Mouse (Mus musculus) frontal cortex, postnatal 25 days (tissue): ENCODE data around the gene Galnt10.

ENCODE experiments used
- DNase-seq, 2 experiments: peaks; one replicate each; pipeline ENCODE4 v3.0.0; 2022; ENCODE audit warnings: low spot score in 2 of 2

Gene Galnt10

DNA sequence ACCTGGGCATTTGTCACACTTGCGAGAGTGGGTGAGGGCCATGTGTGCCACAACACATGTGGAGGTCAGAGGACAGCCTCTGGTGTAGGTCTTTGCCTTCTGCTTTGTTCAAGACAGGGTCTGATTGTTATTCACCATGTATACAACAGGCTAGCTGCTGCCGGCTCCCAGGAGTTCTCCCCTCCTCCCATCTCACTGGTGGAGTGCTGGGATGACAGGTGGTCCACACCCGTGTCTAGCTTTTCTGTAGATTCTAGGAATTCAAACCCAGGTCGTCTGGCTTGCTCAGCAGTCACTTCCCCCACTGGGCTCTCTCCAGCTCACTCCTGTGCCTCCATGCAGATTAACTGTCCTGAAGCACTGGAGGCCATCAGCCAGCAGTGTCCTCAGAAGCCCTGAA, 80.7 kb downstream of the Galnt10 start:
- DNase-seq = no peak

DNA sequence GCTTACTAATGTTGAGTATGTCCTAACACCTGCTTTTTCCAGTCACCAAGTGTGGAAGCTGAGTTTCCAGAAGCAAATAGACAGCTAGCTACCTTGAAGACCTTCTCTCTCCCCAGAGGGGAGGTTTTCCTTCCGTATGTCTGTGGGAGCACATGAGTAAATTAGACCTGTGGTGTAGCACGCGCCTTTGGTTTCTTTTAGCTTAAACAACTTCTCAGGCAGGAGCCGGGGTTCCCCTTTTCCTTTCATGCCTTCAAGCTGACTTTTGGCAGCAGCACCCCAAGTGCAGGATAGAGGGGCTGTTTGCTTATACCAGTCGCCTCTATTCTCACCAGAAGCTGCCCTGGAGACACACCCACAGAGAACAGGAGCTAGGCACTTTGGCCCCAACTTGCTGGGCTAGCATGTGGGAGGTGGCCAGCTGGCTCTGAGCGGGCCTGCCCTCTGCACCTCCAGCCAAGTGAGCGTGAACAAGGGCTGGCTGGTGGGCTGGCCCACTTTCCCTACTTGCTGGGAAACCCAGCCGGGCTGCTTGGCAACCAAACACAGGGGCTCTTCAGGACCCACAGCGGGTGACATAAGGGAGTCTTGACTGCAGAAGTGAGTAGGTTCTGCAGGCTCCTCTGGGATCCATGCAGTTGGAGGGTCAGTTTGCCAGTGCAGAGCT, 82.2 kb downstream of the Galnt10 start:
- DNase-seq = peak; percentile 7 to 31

DNA sequence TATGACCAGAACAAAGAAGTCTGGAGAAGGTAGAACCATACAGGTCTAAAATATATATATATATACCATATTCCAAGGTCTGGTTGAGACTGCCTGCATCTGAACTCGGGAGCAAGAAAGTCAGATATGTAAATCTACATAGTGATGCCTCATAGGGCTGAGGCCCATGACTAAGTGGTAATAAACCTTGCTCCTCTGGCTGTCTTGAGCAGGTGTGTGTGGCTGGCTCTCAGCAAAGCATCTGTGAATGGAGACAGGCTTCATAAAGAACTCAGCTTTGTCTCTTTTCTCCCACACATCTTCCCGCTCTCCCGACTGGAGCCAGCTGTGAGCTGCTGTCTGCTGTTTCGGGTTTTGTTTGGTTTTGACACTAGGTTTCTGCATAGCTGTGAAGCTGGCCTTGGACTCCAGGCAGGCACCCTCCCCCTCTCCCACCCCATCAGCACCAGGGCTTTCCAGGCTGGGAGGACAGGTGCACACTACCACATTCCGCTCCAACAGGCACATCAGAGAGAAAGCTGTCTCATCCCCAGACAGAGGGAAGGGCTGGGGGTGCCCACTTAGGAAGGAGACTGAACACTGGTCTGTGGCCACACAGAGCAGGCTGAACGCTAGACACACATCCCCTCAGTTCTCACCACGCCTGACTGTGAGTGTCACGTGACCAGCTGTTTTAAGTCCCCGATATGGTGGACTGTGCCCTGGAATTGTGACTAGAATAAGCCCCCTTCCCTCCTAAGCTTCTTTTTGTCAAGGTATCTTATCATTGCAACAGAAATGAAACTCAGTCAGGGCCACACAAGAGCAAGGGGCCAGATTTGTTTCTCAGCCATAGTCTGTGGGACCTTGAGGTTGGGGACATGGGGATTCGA, 87.4 kb downstream of the Galnt10 start:
- DNase-seq = no peak

DNA sequence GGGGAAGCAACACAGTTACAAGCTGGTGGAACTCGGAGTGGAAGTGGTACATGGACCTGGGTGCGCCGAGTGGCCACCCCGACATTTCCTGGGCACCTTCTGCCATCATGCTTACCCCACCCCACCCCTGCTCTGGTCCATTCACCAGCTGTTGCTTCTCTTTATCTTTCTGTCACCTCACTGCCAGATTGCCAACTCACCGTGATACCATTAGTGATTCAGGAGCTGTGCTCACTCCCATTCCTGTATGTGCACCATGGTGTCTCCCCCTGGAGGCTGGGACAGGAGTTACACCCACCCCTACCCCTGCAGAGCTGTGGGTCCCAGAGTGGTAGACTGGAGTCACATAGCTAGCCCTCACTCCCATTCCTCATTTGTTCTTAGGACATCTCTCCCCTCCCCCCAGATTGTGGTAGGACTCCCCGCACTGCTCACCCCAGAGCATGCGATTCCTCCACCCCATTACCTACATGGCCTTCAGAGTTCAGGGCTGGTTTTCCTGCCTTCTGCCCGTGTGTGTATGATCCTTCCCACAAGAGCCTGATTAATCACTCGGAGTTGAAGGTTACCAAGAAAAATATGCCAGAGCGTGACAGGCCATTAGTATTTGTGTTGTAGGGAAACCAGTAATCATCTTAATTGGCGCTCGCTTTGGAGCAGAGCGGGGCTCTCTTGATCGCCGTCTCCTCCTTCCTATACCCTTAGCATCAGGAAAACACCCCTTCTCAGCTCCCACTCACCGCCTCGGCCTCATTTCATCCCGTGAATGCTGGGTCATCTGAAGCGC, 102.2 kb downstream of the Galnt10 start:
- DNase-seq = no peak

DNA sequence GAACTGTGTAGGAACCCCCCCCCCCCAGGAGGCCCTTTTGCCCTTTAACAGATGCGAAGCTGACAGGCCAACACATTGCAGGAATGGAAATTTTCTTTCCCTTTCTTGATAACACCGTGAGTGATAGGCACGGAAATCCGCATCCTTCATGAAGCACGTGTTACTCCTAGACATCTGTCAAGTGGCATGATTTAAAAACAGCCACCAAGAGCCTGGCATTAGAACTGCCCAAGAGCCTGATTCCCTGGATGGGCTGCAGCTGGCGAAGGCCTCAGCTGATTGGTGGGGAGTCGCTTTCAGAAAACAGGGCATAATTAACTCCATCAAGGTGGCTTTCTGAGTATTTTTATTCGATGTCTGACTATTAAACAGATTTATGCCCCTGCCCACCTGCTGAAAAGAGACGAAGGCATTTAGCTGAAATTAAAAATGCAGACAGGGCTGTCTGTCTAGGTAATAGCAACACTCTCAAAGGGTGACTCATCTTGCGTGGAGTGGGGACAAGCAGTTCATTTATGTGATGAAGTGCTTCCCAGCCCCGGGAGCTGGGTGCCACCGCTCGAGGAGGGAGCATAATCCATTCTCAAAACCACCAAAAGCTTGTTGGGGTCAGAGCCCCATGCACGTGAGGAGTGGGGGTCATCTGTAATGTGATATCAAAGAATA, 108.4 kb downstream of the Galnt10 start:
- DNase-seq = no peak

DNA sequence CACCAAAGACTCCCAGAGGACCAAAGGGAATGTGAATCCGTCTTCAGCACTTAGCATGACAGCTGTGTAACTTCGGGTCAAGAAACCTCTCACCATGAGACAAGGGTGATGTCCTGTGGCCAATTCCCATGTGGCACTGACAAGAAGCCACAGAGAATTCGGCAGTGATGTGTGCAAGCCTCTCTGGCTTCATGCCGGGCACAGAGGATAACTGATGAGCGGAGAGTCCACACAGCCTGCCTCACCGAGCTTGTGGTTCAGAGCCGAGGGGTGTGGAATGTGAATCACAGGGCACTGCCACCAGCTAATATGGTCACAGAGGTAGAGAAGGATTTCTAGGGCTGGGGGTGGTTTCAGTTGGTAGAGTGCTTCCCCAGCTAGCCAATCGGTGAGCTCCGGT, 113.4 kb downstream of the Galnt10 start:
- DNase-seq = no peak

DNA sequence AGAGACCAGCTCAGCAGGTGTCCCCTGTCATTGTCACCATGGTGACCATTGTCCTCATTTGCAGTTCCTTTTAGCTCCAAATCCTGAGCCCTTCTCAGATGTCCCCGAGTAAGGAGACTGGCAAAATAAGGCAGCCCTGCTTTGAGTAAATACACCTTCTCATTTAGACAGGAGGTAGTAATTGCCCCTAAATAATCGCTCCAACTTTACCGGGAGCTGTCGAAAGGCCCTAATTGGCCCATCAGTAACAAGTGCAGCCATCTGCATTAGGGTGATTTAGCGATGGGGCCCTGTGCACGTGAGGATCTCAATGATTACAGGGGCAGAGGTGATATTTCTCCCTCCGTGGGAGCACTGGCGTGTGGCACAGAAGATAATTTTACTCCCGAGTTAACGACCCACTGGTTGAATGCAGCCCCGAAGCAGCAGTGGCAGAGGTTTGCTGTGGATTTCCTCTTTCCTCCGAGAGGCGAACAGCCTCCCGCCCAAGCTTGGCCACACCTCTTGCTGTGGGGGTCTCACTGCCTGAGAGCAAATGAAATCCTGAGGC, 115.3 kb downstream of the Galnt10 start:
- no peak for DNase-seq

DNA sequence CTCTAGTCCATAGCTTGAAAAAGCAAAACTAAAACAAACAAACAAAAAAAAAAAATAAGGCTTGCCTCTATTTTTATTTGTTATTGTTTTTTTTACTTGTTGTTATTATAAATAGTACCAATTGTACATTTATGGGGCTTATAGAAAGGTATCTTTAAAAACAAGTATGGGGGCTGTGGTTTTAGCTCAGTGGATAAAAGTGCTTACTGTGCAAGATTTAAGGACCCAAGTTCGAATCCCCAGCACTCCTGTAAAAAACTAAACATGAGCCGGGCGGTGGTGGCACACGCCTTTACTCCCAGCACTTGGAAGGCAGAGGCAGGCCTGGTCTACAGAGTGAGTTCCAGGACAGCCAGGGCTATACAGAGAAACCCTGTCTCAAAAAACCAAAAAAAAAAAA, 116.1 kb downstream of the Galnt10 start:
- no peak for DNase-seq

DNA sequence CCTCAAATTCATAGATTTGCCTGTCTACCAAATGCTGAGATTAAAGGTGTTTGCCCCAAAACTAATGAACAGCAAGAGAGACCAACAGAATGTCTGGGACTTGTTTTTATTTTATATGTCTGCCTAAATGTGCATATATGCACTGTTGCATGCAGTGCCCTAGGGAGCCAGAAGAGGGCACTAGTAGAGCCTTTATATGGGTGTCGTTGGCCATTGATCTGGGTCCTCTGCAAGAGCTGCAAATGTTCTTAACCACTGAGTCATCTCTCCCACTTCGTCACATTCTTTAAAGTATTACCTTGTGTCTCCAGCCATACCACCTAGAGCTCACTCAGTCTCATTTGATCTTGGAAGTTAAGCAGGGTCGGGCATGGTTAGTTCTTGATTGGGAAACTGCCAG, 118.9 kb downstream of the Galnt10 start:
- no peak for DNase-seq

DNA sequence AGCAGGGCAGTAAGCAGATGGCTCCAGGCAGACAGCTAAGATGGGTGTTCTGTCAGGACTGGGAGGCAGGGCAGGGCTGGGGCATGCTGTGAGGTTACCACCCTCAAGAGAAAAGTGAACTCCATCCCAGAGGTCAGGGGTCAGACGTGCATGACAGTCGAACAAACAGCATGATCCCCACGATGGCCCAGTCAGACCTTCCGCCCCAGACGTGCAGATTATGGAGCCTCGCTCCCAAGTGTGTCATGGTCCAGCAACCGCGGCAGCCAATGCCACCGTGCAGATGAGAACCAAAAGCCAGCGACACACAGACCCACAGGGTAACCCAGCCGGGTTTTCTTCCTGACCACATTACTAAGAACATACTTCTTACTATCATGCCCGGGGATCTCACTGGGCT, 121.4 kb downstream of the Galnt10 start:
- DNase-seq = no peak

DNA sequence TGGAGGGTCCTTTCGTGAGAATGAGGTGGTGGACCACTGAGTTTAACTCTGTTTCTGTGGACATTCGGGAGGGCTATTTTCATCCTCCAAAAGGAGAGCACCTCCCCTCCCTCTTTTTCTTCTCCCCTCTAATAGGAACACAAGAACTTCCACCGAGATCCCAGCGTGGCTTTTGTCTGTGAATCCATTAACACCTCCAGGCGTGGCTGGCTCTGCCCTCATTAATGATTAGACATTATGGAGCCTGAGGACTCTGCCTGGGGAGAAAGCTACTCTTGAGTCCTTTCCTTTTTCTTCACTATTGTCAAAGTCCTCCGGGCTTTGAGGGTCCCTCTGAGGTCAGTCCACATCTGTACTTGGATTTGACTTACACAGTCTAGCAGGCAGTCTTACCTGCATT, 121.9 kb downstream of the Galnt10 start:
- DNase-seq = no peak

DNA sequence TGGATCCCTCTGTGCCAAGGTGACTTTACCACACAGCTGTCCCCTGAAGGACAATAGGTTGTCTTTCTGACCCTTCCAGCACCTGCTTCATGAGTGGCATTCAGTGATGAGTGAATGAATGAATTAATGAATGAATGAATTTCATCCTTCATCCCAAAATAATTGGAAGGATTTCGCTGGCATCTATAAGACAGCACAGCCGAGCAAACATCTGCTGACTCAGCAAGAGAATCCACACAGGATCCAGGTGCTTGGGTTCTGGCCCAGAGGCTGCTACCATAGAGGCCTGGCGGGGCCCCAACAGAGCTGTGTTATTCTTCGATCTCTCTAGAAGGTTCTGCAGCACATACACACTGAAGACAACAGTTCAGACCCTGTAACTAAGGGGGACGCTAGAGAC, 125.5 kb downstream of the Galnt10 start:
- DNase-seq = no peak

DNA sequence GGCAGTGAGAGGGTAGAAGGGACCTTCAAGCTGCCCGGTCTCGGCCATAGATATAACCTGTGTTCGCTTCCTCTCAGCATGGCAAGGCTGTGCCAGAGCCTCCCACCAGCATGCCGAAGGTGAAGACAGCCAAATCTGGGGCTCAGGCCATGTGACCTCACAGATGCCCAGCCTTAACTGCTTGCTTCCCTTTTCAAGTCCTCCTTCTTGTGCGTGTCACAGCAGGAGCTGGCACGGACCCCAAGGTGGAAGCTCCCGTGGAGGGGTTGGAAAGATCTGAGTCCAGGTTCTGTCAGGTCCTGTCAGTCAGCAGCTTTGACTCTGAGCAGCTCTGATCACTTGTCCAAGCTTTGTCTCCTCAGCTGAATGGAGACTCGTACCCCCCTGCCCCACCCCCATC, 126.4 kb downstream of the Galnt10 start:
- DNase-seq = no peak

DNA sequence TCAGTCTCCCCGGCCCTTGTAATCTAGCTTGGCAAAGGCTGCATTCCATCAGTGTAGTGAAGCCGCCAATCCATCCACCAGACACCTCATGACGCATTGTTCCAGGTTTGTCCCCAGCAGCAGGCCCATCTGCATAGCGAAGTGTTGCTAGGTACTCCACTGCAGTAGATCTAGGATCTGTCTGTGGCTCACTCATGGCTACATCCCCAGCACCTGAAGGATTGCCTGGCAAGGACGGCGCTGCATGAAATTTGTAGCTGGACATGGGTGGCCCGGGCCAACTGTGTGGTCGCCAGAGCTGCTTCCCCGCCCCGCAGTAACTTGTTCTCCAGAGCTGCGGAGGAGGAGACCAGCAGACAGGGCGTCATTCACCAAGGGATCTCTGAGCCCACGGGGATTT, 128.2 kb downstream of the Galnt10 start:
- DNase-seq = no peak

DNA sequence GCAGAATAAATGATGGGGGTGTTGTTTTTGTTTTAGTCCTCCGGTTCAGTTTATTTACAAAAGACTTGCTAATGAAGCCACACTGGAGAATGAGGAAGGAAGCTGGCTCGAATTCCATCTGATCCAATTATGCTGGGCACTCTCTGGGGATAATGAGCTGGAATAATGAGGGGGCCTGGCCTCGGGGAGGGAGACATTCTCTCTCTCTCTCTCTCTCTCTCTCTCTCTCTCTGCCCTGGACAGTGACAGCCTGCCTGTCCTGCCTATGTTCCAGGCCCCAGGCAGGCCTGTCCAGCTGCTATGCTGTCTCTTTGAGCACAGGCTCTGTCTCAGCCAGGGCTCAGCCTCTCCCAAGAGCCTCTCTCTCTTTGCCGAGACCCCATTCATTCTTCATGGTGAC, 128.7 kb downstream of the Galnt10 start:
- no peak for DNase-seq

DNA sequence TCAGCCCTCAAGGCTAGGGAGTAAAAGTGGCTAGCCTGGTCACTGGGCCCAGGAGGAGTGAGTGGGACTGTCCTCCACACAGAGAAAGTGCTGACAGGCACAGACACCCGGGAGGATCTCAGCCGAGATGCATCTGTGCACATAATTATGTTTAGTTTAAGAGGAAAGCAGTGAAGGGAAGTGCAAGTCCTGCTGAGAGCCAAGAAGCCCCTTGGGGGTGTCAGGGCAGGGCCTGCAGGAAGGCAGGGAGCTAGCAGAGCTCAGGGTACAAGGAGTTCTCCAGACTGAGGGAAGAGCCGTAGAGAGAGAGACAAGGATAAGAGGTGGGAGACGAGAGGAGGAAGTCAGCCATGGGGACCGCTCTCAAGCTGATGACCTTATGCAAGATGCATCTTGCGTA, 130.6 kb downstream of the Galnt10 start:
- no peak for DNase-seq

DNA sequence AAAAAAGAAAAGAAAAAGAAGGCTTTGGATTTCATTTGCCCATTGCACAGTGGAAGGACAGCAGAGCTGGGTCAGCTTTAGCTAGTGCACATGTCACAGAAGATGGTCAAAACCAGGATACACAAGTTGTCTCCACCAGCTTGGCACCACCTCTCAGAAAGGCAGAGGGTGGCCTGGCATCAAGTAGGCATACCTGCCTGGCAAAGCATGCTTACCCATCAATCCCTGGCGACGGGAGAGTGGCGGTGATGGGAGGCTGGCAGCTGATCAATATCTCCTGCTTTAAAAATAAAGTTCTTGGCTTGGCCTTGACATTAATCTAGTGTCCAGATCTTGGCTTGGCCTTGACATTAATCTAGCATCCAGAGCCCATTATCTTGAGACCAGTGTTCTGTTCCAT, 131.3 kb downstream of the Galnt10 start:
- no peak for DNase-seq

DNA sequence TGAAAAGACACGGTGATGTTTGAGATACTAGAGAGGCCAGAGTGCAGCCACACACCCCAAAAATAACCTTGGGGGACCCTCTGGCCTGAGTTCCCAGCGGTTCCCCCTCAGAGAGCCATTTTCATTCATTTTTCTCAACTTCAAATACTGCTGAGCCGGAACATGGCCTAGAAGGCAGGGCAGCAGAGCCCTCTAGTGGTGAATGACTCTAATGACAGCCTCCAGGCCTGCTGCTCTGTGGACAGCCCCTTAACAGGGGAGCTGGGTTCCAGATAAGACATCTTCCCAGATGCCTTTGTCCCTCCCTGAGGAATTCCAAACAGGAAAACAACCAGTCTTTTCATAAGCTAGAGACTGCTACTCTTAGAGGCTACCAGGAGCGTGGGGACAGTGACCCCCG, 133.1 kb downstream of the Galnt10 start:
- peak in 1 of 2 experiments; percentile 29 for DNase-seq

DNA sequence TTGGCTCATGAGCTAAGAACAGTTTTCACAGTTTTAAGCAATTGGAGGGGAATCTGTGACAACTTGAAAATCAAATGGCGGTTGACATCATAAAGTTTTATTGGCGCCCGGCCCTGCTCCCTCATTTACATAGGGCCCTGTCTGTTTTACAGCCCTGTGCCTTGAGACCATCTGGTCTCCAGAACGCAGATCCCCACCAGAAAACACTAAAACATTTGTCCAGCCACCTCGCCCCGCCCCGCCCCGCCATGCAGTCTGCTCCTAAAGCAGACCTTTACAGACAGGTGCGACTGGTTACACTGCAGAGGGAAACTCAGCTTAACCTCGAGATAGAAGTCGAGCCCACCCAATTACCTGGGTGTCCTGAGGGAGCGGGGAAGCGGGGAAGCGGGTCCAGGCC, 134.6 kb downstream of the Galnt10 start:
- DNase-seq = no peak

DNA sequence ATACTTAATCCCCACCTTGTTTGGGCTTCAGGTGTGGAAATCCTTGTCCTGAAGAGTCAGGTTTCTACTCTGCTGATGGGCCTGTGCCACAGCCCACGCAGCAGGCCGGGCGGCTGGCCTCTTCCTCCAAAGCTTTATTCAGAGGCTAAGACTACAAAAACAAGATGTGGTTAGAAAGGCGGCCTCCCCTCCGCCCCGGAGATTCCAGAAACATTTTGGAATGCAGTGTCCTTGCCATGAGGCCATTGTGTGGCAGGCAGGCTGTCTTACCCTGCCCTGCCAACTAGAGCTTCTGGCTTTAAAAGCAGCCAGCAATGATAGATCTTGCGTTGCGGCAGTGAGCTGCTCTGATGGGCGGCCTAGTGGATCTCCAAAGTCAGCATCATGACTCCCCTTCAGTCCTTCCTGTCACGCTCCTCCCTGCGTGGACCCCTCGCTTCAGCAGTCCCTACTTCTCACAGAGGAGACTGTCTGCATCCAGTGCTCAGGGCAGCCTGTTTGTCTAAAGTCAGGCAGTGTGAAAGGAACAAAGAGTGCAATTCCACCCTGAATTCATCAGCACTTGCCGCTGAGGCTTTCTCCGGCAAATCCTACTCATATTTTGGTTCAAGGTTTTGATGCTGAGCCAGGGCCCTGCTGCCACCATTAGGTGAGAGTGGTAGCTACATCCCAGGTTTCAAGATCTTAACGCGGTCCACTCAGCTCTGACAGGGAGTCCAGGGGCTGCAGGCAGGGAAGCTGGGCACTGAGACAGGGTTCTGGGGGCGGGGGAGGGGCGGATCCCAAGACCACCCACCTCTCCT, 141.6 kb downstream of the Galnt10 start:
- DNase-seq = peak; percentile 34 to 42

DNA sequence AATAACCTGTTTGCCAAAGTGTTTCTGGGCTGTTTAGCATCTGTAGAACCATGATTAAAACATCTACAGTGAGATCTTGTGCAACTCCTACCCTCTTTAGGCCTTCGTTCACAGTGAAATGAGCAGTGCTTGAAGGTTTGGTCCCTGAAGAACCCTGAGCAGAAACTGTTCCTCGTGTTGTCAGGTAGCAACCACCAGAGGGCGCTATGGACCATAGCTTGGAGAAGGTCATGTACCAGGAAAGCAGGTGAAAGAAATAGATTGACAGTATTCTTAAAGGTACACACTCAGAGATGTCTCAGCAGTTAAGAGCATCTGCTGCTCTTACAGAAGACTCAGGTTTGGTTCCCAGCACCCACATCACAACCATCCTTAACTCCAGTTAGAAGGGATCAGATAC, 142.7 kb downstream of the Galnt10 start:
- DNase-seq = no peak
